In the genomic region with DNA sequence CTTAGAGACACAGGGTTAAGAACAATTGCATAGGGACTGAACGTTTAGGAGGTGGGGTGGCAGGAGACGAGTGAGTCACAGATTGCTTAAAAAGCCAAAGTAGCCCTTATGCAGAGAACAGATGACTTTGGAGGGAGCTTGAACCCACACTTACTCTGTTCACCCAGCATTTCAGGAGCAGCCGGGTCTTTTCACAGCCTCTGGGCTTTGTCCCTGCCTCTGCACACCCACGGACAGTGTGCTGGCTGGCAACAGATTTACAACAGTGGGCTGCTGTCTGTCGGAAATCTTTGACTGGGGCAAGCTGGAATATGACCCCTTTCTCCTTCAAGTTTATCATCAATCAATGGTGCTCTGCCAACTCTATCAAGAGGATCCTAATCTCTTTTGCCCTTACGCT, we compare ENCODE assay signal across 8 mouse cellular contexts. TPM values are rescaled to one million over a fixed set of nuclear protein-coding genes. Genes with fewer than 3 reads are reported as not detected.
DNase-seq lines count a peak whose midpoint lies in the region; ATAC-seq and TF ChIP-seq lines count a peak whose summit lies in the region.

No protein-coding gene starts in this region.

- H3K4me3 ChIP-seq in liver, embryonic 12.5 days, result no peak overlapping the region
- H3K4me3 ChIP-seq in liver, embryonic 11.5 days (ENCODE audit: low read depth, low read length), result no peak overlapping the region
- H3K4me3 ChIP-seq in heart, adult 2 months, result peak overlapping the region; percentile 65
- 0 out of 2 replicates have a peak overlapping the region, but pooled peaks have one; percentile 24 for H3K4me3 ChIP-seq in intestine, embryonic 14.5 days (ENCODE audit: low read depth, low read length)

- no peaks in the 10 kb centered on the region for H3K36me3 ChIP-seq in liver, embryonic 12.5 days
- no peaks in the 10 kb centered on the region for H3K36me3 ChIP-seq in liver, embryonic 11.5 days (ENCODE audit: control insufficient read depth, insufficient read depth, low read length)
- H3K36me3 ChIP-seq in heart, adult 2 months (ENCODE audit: control insufficient read depth, insufficient read depth, low read length), result no peaks in the 10 kb centered on the region
- H3K36me3 ChIP-seq in intestine, embryonic 14.5 days (ENCODE audit: control insufficient read depth, insufficient read depth, low read length), result no peaks in the 10 kb centered on the region

- TF ChIP-seq POLR2A in heart, adult 2 months (IDR thresholded peaks at IDR 0.05; ENCODE audit: insufficient read depth, low read depth, low read length), result no peak

- intact Hi-C loops in heart, adult 2 months (cut with DNase I), result loop anchor here (1.0 to 5.0 kb wide), 4 partner anchors 36 to 226 kb away; no protein-coding TSS in a partner anchor

- no peak for DNase-seq in liver, embryonic 11.5 days (ENCODE audit: low spot score)
- DNase-seq in heart, adult 2 months, result peak; percentile 13 to 40
- no peak for DNase-seq in intestine, embryonic 14.5 days (ENCODE audit: low spot score)
- DNase-seq in mesoderm, embryonic 11.5 days (ENCODE audit: low read depth, low spot score), result peak; percentile 30
- DNase-seq in adrenal gland, postnatal 25 days, result no peak
- DNase-seq in thymus, postnatal 10 days (ENCODE audit: low spot score in 2 of 2), result no peak

- H3K27me3 ChIP-seq in liver, embryonic 12.5 days (replicated peaks), result no peaks in the 10 kb centered on the region
- no peaks in the 10 kb centered on the region for H3K27me3 ChIP-seq in liver, embryonic 11.5 days (replicated peaks; ENCODE audit: control insufficient read depth, insufficient read depth, low read length)
- H3K27me3 ChIP-seq in heart, adult 2 months (ENCODE audit: control insufficient read depth, insufficient read depth, low read length), result no peaks in the 10 kb centered on the region
- no peaks in the 10 kb centered on the region for H3K27me3 ChIP-seq in intestine, embryonic 14.5 days (replicated peaks; ENCODE audit: control insufficient read depth, insufficient read depth, low read length)

- H3K4me1 ChIP-seq in liver, embryonic 12.5 days, result no peaks in the 10 kb centered on the region
- no peaks in the 10 kb centered on the region for H3K4me1 ChIP-seq in liver, embryonic 11.5 days (replicated peaks; ENCODE audit: control insufficient read depth, insufficient read depth, low read length)
- no peaks in the 10 kb centered on the region for H3K4me1 ChIP-seq in heart, adult 2 months (ENCODE audit: control insufficient read depth, insufficient read depth, low read length)
- H3K4me1 ChIP-seq in intestine, embryonic 14.5 days (replicated peaks; ENCODE audit: control insufficient read depth, insufficient read depth, low read length), result peaks cover 5% of the 10 kb centered on the region

- H3K79me2 ChIP-seq in heart, adult 2 months (replicated peaks; ENCODE audit: control insufficient read depth, insufficient read depth, low read length), result no peaks in the 10 kb centered on the region

- 43% methylated on average over 6 of the region's 6 CpGs for WGBS in liver, embryonic 12.5 days (ENCODE audit: insufficient replicate concordance)
- WGBS in liver, embryonic 11.5 days, result 34% methylated on average over 6 of the region's 6 CpGs
- 32% methylated on average over 6 of the region's 6 CpGs for WGBS in heart, adult 2 months
- WGBS in intestine, embryonic 14.5 days, result 20% methylated on average over 6 of the region's 6 CpGs

- no peak for TF ChIP-seq CTCF in heart, adult 2 months (IDR thresholded peaks at IDR 0.05)

- H3K9me3 ChIP-seq in liver, embryonic 12.5 days (replicated peaks), result no peaks in the 10 kb centered on the region
- no peaks in the 10 kb centered on the region for H3K9me3 ChIP-seq in liver, embryonic 11.5 days (ENCODE audit: control insufficient read depth, low read length)
- no peaks in the 10 kb centered on the region for H3K9me3 ChIP-seq in intestine, embryonic 14.5 days (ENCODE audit: control insufficient read depth, low read length)

- H3K4me2 ChIP-seq in liver, embryonic 12.5 days, result peak overlapping the region; percentile 51
- H3K4me2 ChIP-seq in liver, embryonic 11.5 days, result no peak overlapping the region
- peak overlapping the region; percentile 47 for H3K4me2 ChIP-seq in intestine, embryonic 14.5 days (ENCODE audit: low read length)

- no peak for ATAC-seq in liver, embryonic 12.5 days
- no peak for ATAC-seq in liver, embryonic 11.5 days (replicated peaks; ENCODE audit: low FRiP score)
- no peak for ATAC-seq in intestine, embryonic 14.5 days (replicated peaks; ENCODE audit: low FRiP score, low TSS enrichment, low read depth)
- ATAC-seq in monocyte, adult 5-6 weeks (replicated peaks; ENCODE audit: insufficient number of reproducible peaks, low FRiP score, low TSS enrichment, poor library complexity, severe bottlenecking), result no peak

- no peak for TF ChIP-seq EP300 in heart, adult 2 months (IDR thresholded peaks at IDR 0.05; ENCODE audit: insufficient read depth, low read depth, low read length)

- H3K27ac ChIP-seq in liver, embryonic 12.5 days, result no peak overlapping the region
- H3K27ac ChIP-seq in liver, embryonic 11.5 days (ENCODE audit: low read depth, low read length), result no peak overlapping the region
- peak overlapping the region; percentile 93 for H3K27ac ChIP-seq in heart, adult 2 months
- no peak overlapping the region for H3K27ac ChIP-seq in intestine, embryonic 14.5 days (ENCODE audit: low read depth)

- H3K9ac ChIP-seq in liver, embryonic 12.5 days, result no peak overlapping the region
- H3K9ac ChIP-seq in liver, embryonic 11.5 days (ENCODE audit: low read depth, low read length), result no peak overlapping the region
- H3K9ac ChIP-seq in heart, adult 2 months (ENCODE audit: low read depth, low read length), result peak overlapping the region; percentile 77
- no peak overlapping the region for H3K9ac ChIP-seq in intestine, embryonic 14.5 days (ENCODE audit: low read length)

RNA-seq across cellular contexts. Expression of a gene that starts 44.1 kb away (rescaled TPM):
- polyA plus RNA-seq in liver, embryonic 12.5 days (2016; fragmentation: Nextera tagmentation; extraction: Ambion mirVana), result 28.1 and 30.9 TPM in 2 replicates
- polyA plus RNA-seq in liver, embryonic 11.5 days (2014; fragmentation: Nextera tagmentation; extraction: Ambion mirVana), result 31.1 and 34.5 TPM in 2 replicates
- 100 to 1,000 TPM; 119 to 122 TPM for total RNA-seq in heart, adult 2 months (2021)
- polyA plus RNA-seq in heart, adult 2 months (2012; rRNA removed), result 72.1 and 97.0 TPM in 2 replicates
- 93.6 and 101 TPM in 2 replicates for polyA plus RNA-seq in intestine, embryonic 14.5 days (2014; fragmentation: Nextera tagmentation; extraction: Ambion mirVana)
- 33.7 and 34.5 TPM in 2 replicates for total RNA-seq in adrenal gland, postnatal 25 days (2021)
- total RNA-seq in monocyte, adult 5-6 weeks (2017), result 1.8 to 24.1 TPM (median 1.9 TPM) in 3 replicates

Comparison
In these comparisons a context has a peak if more than half of its experiments do, and no peak if none do; other contexts are left out.
1. H3K4me3 ChIP-seq: peak in heart, adult 2 months (single experiment) and intestine, embryonic 14.5 days (single experiment); none in liver, embryonic 12.5 days (single experiment) and liver, embryonic 11.5 days (single experiment).
2. DNase-seq: peak in heart, adult 2 months (2 of 2) and mesoderm, embryonic 11.5 days (single experiment); none in liver, embryonic 11.5 days (single experiment), intestine, embryonic 14.5 days (single experiment), adrenal gland, postnatal 25 days (single experiment) and thymus, postnatal 10 days (0 of 2).